Mouse (Mus musculus): Measurements from ENCODE around the gene Omt2a. TPM values are rescaled to one million over a fixed set of nuclear protein-coding genes. Genes with fewer than 3 reads are reported as not detected.
"Not testable (repeated sequence)": the region's sequence is repeated elsewhere in the genome, so short reads cannot be mapped to it uniquely, and the experiment has no call there.

Omt2a gene
- polyA plus RNA-seq (2016; fragmentation: Nextera tagmentation; extraction: Ambion mirVana): not detected in 2 replicates

GRCm38 (mm10) chr9:78314696-78315095 lies at the start of gene Omt2a:
TSS of gene Omt2a (minus strand) at chr9:78314796.
- Histone ChIP-seq H3K4me2 (no peak within 1 kb of the TSS), H3K9ac (no peak within 1 kb of the TSS), H3K36me3 (replicated peaks) (no peaks in the 10 kb centered on the region), H3K9me3 (no peaks in the 10 kb centered on the region), H3K27me3 (no peaks in the 10 kb centered on the region), H3K4me1 (no peaks in the 10 kb centered on the region), H3K4me3 (replicated peaks) (no peak within 1 kb of the TSS), H3K27ac (no peak within 1 kb of the TSS)
- ATAC-seq (ENCODE audit: low FRiP score): no peak
- 94% methylated on average over 2 of the region's 2 CpGs for WGBS

- Histone ChIP-seq H3K9ac (no peak overlapping the region), H3K36me3 (replicated peaks) (no peaks in the 10 kb centered on the region), H3K27me3 (no peaks in the 10 kb centered on the region), H3K4me1 (no peaks in the 10 kb centered on the region), H3K4me3 (replicated peaks) (no peak overlapping the region), H3K27ac (no peak overlapping the region), H3K9me3 (no peaks in the 10 kb centered on the region), H3K4me2 (no peak overlapping the region)
- no peak for ATAC-seq (ENCODE audit: low FRiP score)
- WGBS: 78% methylated on average over 6 of the region's 6 CpGs
Observed at GRCm38 (mm10) chr9:78363374-78363773, 48.8 kb upstream of the Omt2a start.

- no peak overlapping the region for H3K4me2 ChIP-seq
- no peaks in the 10 kb centered on the region for H3K9me3 ChIP-seq
- no peak for ATAC-seq (ENCODE audit: low FRiP score)
- WGBS: 47% methylated on average over 2 of the region's 2 CpGs
- no peaks in the 10 kb centered on the region for H3K36me3 ChIP-seq (replicated peaks)
- no peak overlapping the region for H3K4me3 ChIP-seq (replicated peaks)
- H3K9ac ChIP-seq: no peak overlapping the region
- no peak overlapping the region for H3K27ac ChIP-seq
- no peaks in the 10 kb centered on the region for H3K4me1 ChIP-seq
- no peaks in the 10 kb centered on the region for H3K27me3 ChIP-seq
Observed at GRCm38 (mm10) chr9:78360484-78360872, 45.9 kb upstream of the Omt2a start.

GRCm38 (mm10) chr9:78359750-78360483 lies 45.3 kb upstream of the Omt2a start:
- 79% methylated on average over 6 of the region's 6 CpGs for WGBS
- Histone ChIP-seq H3K27me3 (no peaks in the 10 kb centered on the region), H3K36me3 (replicated peaks) (no peaks in the 10 kb centered on the region), H3K4me1 (no peaks in the 10 kb centered on the region), H3K4me2 (no peak overlapping the region), H3K9me3 (no peaks in the 10 kb centered on the region), H3K4me3 (replicated peaks) (no peak overlapping the region), H3K9ac (no peak overlapping the region), H3K27ac (no peak overlapping the region)
- no peak for ATAC-seq (ENCODE audit: low FRiP score)

- H3K36me3 ChIP-seq (replicated peaks): no peaks in the 10 kb centered on the region
- no peaks in the 10 kb centered on the region for H3K9me3 ChIP-seq
- H3K27me3 ChIP-seq: no peaks in the 10 kb centered on the region
- ATAC-seq (ENCODE audit: low FRiP score): peak; percentile 64; the same call in 1 of the 2 replicates
- H3K4me2 ChIP-seq: no peak overlapping the region
- H3K4me1 ChIP-seq: no peaks in the 10 kb centered on the region
- WGBS: 12% methylated on average over 9 of the region's 9 CpGs
- H3K27ac ChIP-seq: no peak overlapping the region
- no peak overlapping the region for H3K4me3 ChIP-seq (replicated peaks)
- no peak overlapping the region for H3K9ac ChIP-seq
Observed at GRCm38 (mm10) chr9:78358053-78358452, 43.5 kb upstream of the Omt2a start.

GRCm38 (mm10) chr9:78355611-78356010 lies 41.0 kb upstream of the Omt2a start, which contains the start of gene Gsta2:
TSS of gene Gsta2 (minus strand) at chr9:78355788.
- no peak for ATAC-seq (ENCODE audit: low FRiP score)

GRCm38 (mm10) chr9:78354665-78355578 lies 40.3 kb upstream of the Omt2a start:
- no peak overlapping the region for H3K9ac ChIP-seq
- no peak for ATAC-seq (ENCODE audit: low FRiP score)
- WGBS: 82% methylated on average over 11 of the region's 11 CpGs
- H3K36me3 ChIP-seq (replicated peaks): no peaks in the 10 kb centered on the region
- H3K9me3 ChIP-seq: no peaks in the 10 kb centered on the region
- H3K27me3 ChIP-seq: no peaks in the 10 kb centered on the region
- no peak overlapping the region for H3K4me3 ChIP-seq (replicated peaks)
- H3K27ac ChIP-seq: no peak overlapping the region
- H3K4me2 ChIP-seq: no peak overlapping the region
- no peaks in the 10 kb centered on the region for H3K4me1 ChIP-seq

More at GRCm38 (mm10) chr9:78355611-78356010, 41.0 kb upstream of the Omt2a start, which contains the start of gene Gsta2:
- Histone ChIP-seq H3K9me3 (no peaks in the 10 kb centered on the region), H3K36me3 (replicated peaks) (no peaks in the 10 kb centered on the region), H3K4me3 (replicated peaks) (no peak within 1 kb of the TSS), H3K4me1 (no peaks in the 10 kb centered on the region), H3K27ac (no peak within 1 kb of the TSS), H3K9ac (no peak within 1 kb of the TSS), H3K27me3 (no peaks in the 10 kb centered on the region), H3K4me2 (no peak within 1 kb of the TSS)
- WGBS: 89% methylated on average over 8 of the region's 8 CpGs

- Histone ChIP-seq H3K4me2 (no peak overlapping the region), H3K4me1 (no peaks in the 10 kb centered on the region), H3K27me3 (no peaks in the 10 kb centered on the region), H3K27ac (no peak overlapping the region), H3K4me3 (replicated peaks) (no peak overlapping the region), H3K36me3 (replicated peaks) (no peaks in the 10 kb centered on the region), H3K9me3 (no peaks in the 10 kb centered on the region), H3K9ac (no peak overlapping the region)
- ATAC-seq (ENCODE audit: low FRiP score): no peak
- WGBS: 87% methylated on average over 6 of the region's 6 CpGs
Observed at GRCm38 (mm10) chr9:78351504-78352220, 37.1 kb upstream of the Omt2a start.

GRCm38 (mm10) chr9:78350007-78350406 lies 35.4 kb upstream of the Omt2a start:
- not testable (repeated sequence) for H3K9me3 ChIP-seq; H3K27ac ChIP-seq; H3K4me2 ChIP-seq; H3K36me3 ChIP-seq (replicated peaks); H3K9ac ChIP-seq; H3K4me1 ChIP-seq; H3K27me3 ChIP-seq; H3K4me3 ChIP-seq (replicated peaks); ATAC-seq (ENCODE audit: low FRiP score)

GRCm38 (mm10) chr9:78349141-78349540 lies 34.5 kb upstream of the Omt2a start:
- H3K4me3 ChIP-seq (replicated peaks); H3K9me3 ChIP-seq; ATAC-seq (ENCODE audit: low FRiP score); H3K36me3 ChIP-seq (replicated peaks); H3K9ac ChIP-seq; H3K4me2 ChIP-seq; H3K27ac ChIP-seq; H3K4me1 ChIP-seq; H3K27me3 ChIP-seq: not testable (repeated sequence)
- 79% methylated on average over 3 of the region's 3 CpGs for WGBS

- not testable (repeated sequence) for H3K27ac ChIP-seq; H3K4me2 ChIP-seq; H3K9ac ChIP-seq; H3K4me3 ChIP-seq (replicated peaks); ATAC-seq (ENCODE audit: low FRiP score); H3K4me1 ChIP-seq; H3K27me3 ChIP-seq; H3K36me3 ChIP-seq (replicated peaks); H3K9me3 ChIP-seq
- 75% methylated on average over 6 of the region's 6 CpGs for WGBS
Observed at GRCm38 (mm10) chr9:78348206-78349004, 33.8 kb upstream of the Omt2a start.

Data from forebrain, embryonic 12.5 days (tissue).